Mouse (Mus musculus): ENCODE measurements around the gene Ecpas. TPM values are rescaled to one million over a fixed set of nuclear protein-coding genes. Genes with fewer than 3 reads are reported as not detected.

Gene Ecpas
- total RNA-seq (2023): 82.3 TPM

GRCm38 (mm10) chr4:58912629-58913335 lies at the start of gene Ecpas:
Gene Ecpas, minus strand, starts transcription at chr4:58912749.

GRCm38 (mm10) chr4:58943420-58944205 lies 31.1 kb upstream of the Ecpas start, which contains the start of gene Zkscan16:
Gene Zkscan16, plus strand, starts transcription at chr4:58943628.

GRCm38 (mm10) chr4:58787616-58788015 lies 124.9 kb downstream of the Ecpas start, which contains the start of gene Olfr267:
Gene Olfr267, minus strand, starts transcription at chr4:58787716.

Other genes with a start within 250 kb of the Ecpas start
- gene Olfr267, start 125.0 kb downstream of the Ecpas start, total RNA-seq (2023): not detected
- gene Zkscan16, start 30.9 kb upstream of the Ecpas start, total RNA-seq (2023): not detected
- 0.52 TPM for gene Ptgr1, start 74.4 kb upstream of the Ecpas start, total RNA-seq (2023)
- 10.0 TPM for gene Dnajc25, start 82.3 kb upstream of the Ecpas start, total RNA-seq (2023)
- not detected for gene Gm20503, start 90.5 kb upstream of the Ecpas start, total RNA-seq (2023)
- gene Gng10, start 122.3 kb upstream of the Ecpas start, total RNA-seq (2023): 35.5 TPM
- not detected for gene AI481877, start 226.2 kb upstream of the Ecpas start, total RNA-seq (2023)